Mouse (Mus musculus) stomach, embryonic 16.5 days (tissue): ENCODE measurements around the gene Mapk8. TPM values are rescaled to one million over a fixed set of nuclear protein-coding genes. Genes with fewer than 3 reads are reported as not detected.

Source experiments
- ATAC-seq: fragments of 200-750 bp; cut with Nextera tagmentation; 2 replicates; pipeline ENCODE4 v1.8.0; 2017; ENCODE audit warnings: moderate number of reproducible peaks, moderate TSS enrichment; ENCODE audit not compliant: insufficient read depth, low FRiP score
- H3K27ac ChIP-seq: fragments of 300-500 bp; sonication (generic); 2 replicates; pipeline ENCODE4 v1.5.1; 2014; ENCODE audit warnings: low read length
- H3K27me3 ChIP-seq: fragments of 300-500 bp; sonication (generic); 2 replicates; pipeline ENCODE4 v1.6.1; 2014; ENCODE audit warnings: low read length, control low read depth, mixed read lengths; ENCODE audit not compliant: control insufficient read depth, insufficient read depth
- H3K36me3 ChIP-seq: fragments of 300-500 bp; sonication (generic); 2 replicates; pipeline ENCODE4 v1.6.1; 2014; ENCODE audit warnings: low read length; ENCODE audit not compliant: control insufficient read depth, insufficient read depth
- H3K4me1 ChIP-seq: fragments of 300-500 bp; sonication (generic); 2 replicates; pipeline ENCODE4 v1.6.1; 2014; ENCODE audit warnings: low read length, control low read depth, mixed read lengths; ENCODE audit not compliant: control insufficient read depth, insufficient read depth
- H3K4me2 ChIP-seq: fragments of 300-500 bp; sonication (generic); 2 replicates; pipeline ENCODE4 v1.6.1; 2014; ENCODE audit warnings: low read depth, low read length, mixed read lengths
- H3K4me3 ChIP-seq: fragments of 300-500 bp; sonication (generic); replicated peaks from 2 replicates; pipeline ENCODE4 v1.5.1; 2014; ENCODE audit warnings: mild to moderate bottlenecking, low read length
- H3K9ac ChIP-seq: fragments of 300-500 bp; sonication (generic); 2 replicates; pipeline ENCODE4 v1.6.1; 2014; ENCODE audit warnings: low read length
- H3K9me3 ChIP-seq: fragments of 300-500 bp; sonication (generic); replicated peaks from 2 replicates; pipeline ENCODE4 v1.6.1; 2016; ENCODE audit warnings: low read length, control low read depth; ENCODE audit not compliant: control insufficient read depth
- WGBS: fragments of 180-500 bp; shearing (Covaris S2); extraction: QIAGEN DNeasy Blood & Tissue Kit; methylation state at CpG from one replicate; pipeline ENCODE4 v1.1.7; 2014; 5-methylcytosine and 5-hydroxymethylcytosine counted together
- polyA plus RNA-seq: library from polyadenylated mRNA; unstranded; fragments of >200 nt; fragmentation: Nextera tagmentation; extraction: Ambion mirVana; gene quantifications from 2 replicates; pipeline ENCODE4 v1.2.1, GENCODE M21; 2015

The Mapk8 gene
- polyA plus RNA-seq, 1 experiment from 2014 or later, result 14.2 TPM

GRCm38 (mm10) chr14:33418311-33418909 is 28.5 kb downstream of the Mapk8 start:
- no peaks in the 10 kb centered on the region for H3K4me1 ChIP-seq
- 90% methylated on average over 3 of the region's 3 CpGs for WGBS
- no peaks in the 10 kb centered on the region for H3K9me3 ChIP-seq
- ATAC-seq, result no peak
- H3K27ac ChIP-seq, result no peak overlapping the region
- H3K4me2 ChIP-seq, result no peak overlapping the region
- H3K36me3 ChIP-seq, result no peaks in the 10 kb centered on the region
- H3K27me3 ChIP-seq, result no peaks in the 10 kb centered on the region
- no peak overlapping the region for H3K9ac ChIP-seq
- H3K4me3 ChIP-seq, result no peak overlapping the region

- Histone ChIP-seq H3K9ac (no peak overlapping the region), H3K4me1 (no peaks in the 10 kb centered on the region), H3K4me2 (no peak overlapping the region), H3K27me3 (no peaks in the 10 kb centered on the region), H3K4me3 (no peak overlapping the region), H3K36me3 (no peaks in the 10 kb centered on the region), H3K9me3 (no peaks in the 10 kb centered on the region), H3K27ac (no peak overlapping the region)
- no peak for ATAC-seq
- WGBS, result 96% methylated on average over 1 of the region's 1 CpGs
Observed at GRCm38 (mm10) chr14:33415746-33416145, 31.2 kb downstream of the Mapk8 start.

- Histone ChIP-seq H3K4me2 (no peak overlapping the region), H3K9me3 (no peaks in the 10 kb centered on the region), H3K4me1 (no peaks in the 10 kb centered on the region), H3K36me3 (peaks cover 5% of the 10 kb centered on the region), H3K4me3 (no peak overlapping the region), H3K9ac (no peak overlapping the region), H3K27ac (no peak overlapping the region), H3K27me3 (no peaks in the 10 kb centered on the region)
- no peak for ATAC-seq
- 93% methylated on average over 1 of the region's 1 CpGs for WGBS
Observed at GRCm38 (mm10) chr14:33402331-33402730, 44.6 kb downstream of the Mapk8 start.

GRCm38 (mm10) chr14:33400019-33400418 is 46.9 kb downstream of the Mapk8 start:
- H3K4me2 ChIP-seq, result no peak overlapping the region
- 84% methylated on average over 3 of the region's 3 CpGs for WGBS
- no peak overlapping the region for H3K27ac ChIP-seq
- no peak overlapping the region for H3K9ac ChIP-seq
- no peaks in the 10 kb centered on the region for H3K27me3 ChIP-seq
- ATAC-seq, result no peak
- no peaks in the 10 kb centered on the region for H3K4me1 ChIP-seq
- H3K9me3 ChIP-seq, result no peaks in the 10 kb centered on the region
- no peak overlapping the region for H3K4me3 ChIP-seq
- H3K36me3 ChIP-seq, result peaks cover 5% of the 10 kb centered on the region

- H3K4me2 ChIP-seq, result no peak overlapping the region
- H3K4me1 ChIP-seq, result no peaks in the 10 kb centered on the region
- H3K27me3 ChIP-seq, result no peaks in the 10 kb centered on the region
- ATAC-seq, result no peak
- no peak overlapping the region for H3K4me3 ChIP-seq
- H3K36me3 ChIP-seq, result peaks cover 5% of the 10 kb centered on the region
- no peaks in the 10 kb centered on the region for H3K9me3 ChIP-seq
- H3K9ac ChIP-seq, result no peak overlapping the region
- no peak overlapping the region for H3K27ac ChIP-seq
- 85% methylated on average over 5 of the region's 5 CpGs for WGBS
Observed at GRCm38 (mm10) chr14:33398065-33398860, 48.7 kb downstream of the Mapk8 start.

- no peaks in the 10 kb centered on the region for H3K4me1 ChIP-seq
- no peak overlapping the region for H3K4me2 ChIP-seq
- no peaks in the 10 kb centered on the region for H3K27me3 ChIP-seq
- peaks cover 8% of the 10 kb centered on the region; the same call in 1 of the 2 replicates for H3K36me3 ChIP-seq
- H3K27ac ChIP-seq, result no peak overlapping the region
- no peak overlapping the region for H3K4me3 ChIP-seq
- no peak overlapping the region for H3K9ac ChIP-seq
- no peak for ATAC-seq
- WGBS, result 78% methylated on average over 6 of the region's 6 CpGs
- H3K9me3 ChIP-seq, result no peaks in the 10 kb centered on the region
Observed at GRCm38 (mm10) chr14:33380830-33381457, 66.0 kb downstream of the Mapk8 start.

GRCm38 (mm10) chr14:33378723-33379122 is 68.2 kb downstream of the Mapk8 start:
- 78% methylated on average over 5 of the region's 5 CpGs for WGBS
- no peak for ATAC-seq

GRCm38 (mm10) chr14:33377211-33377610 is 69.7 kb downstream of the Mapk8 start:
- H3K27ac ChIP-seq, result no peak overlapping the region
- H3K9me3 ChIP-seq, result no peaks in the 10 kb centered on the region
- no peak overlapping the region for H3K9ac ChIP-seq
- WGBS, result 92% methylated on average over 3 of the region's 3 CpGs
- no peak overlapping the region for H3K4me3 ChIP-seq
- H3K4me1 ChIP-seq, result no peaks in the 10 kb centered on the region
- no peak overlapping the region for H3K4me2 ChIP-seq
- no peaks in the 10 kb centered on the region for H3K27me3 ChIP-seq
- H3K36me3 ChIP-seq, result no peaks in the 10 kb centered on the region
- no peak for ATAC-seq

More at GRCm38 (mm10) chr14:33378723-33379122, 68.2 kb downstream of the Mapk8 start:
- H3K4me1 ChIP-seq, result no peaks in the 10 kb centered on the region
- no peaks in the 10 kb centered on the region for H3K27me3 ChIP-seq
- no peak overlapping the region for H3K9ac ChIP-seq
- peaks cover 6% of the 10 kb centered on the region; the same call in 1 of the 2 replicates for H3K36me3 ChIP-seq
- no peak overlapping the region for H3K4me2 ChIP-seq
- H3K9me3 ChIP-seq, result no peaks in the 10 kb centered on the region
- H3K27ac ChIP-seq, result no peak overlapping the region
- H3K4me3 ChIP-seq, result no peak overlapping the region

- Histone ChIP-seq H3K9ac (no peak overlapping the region), H3K4me2 (no peak overlapping the region), H3K27ac (no peak overlapping the region), H3K36me3 (no peaks in the 10 kb centered on the region), H3K4me1 (no peaks in the 10 kb centered on the region; the same call in 1 of the 2 replicates), H3K4me3 (no peak overlapping the region), H3K9me3 (no peaks in the 10 kb centered on the region), H3K27me3 (no peaks in the 10 kb centered on the region)
- ATAC-seq, result no peak
- 40% methylated on average over 1 of the region's 1 CpGs for whole genome bisulfite sequencing
Observed at GRCm38 (mm10) chr14:33374089-33374488, 72.9 kb downstream of the Mapk8 start.
